Mouse (Mus musculus) retina, adult 2 months (tissue): ENCODE measurements around the gene Gria1.
A peak's percentile ranks its signal among the peaks of the same experiment; 100 is the strongest.

ENCODE experiments used
- DNase-seq: peaks from one replicate; pipeline ENCODE4 v3.0.0-alpha.2; 2012; ENCODE audit warnings: low read depth, low spot score

The Gria1 gene

GRCm38 (mm10) chr11:57011024-57011690, at the start of gene Gria1:
Gene Gria1 (plus strand): TSS chr11:57011387.
- DNase-seq: no peak

DNA sequence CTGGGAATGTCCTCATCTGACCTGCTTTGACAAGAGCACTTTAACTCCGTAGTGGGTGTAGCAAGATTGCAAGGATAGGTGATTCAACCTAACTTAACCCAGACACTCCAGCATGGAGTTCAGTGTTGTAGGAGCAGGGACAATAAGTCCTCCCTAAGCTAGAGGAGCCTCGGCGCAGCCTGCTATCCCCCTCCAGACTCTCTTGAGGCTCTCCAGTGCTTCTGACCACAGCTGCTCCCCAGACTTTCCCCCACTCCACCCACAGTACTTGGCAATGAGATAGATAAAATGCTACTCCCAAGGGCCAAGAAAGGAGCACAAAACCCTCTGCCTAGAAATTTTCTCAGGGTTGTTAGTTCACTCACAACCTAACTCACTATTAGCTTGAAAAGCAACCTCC, 49.4 kb upstream of the Gria1 start:
- DNase-seq: no peak

DNA sequence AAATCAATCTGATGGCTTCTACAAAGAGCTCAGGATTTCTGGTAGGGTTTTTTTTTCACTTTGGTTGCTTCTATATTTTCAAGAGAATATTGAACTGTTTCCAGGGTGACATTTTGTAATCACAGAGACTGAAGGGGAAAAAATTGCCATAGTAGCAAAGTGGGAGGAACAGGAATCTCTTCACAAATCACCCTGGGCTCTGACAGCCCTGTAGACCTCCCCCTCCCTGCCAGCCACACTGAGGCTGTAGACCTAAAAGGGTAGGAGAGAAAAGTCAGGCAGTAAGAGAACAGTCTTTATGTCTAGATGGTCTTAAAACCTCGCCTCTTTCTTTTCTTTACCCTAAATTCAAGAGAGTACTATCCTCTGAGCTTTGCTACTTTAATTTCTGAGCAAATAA, 38.4 kb upstream of the Gria1 start:
- DNase-seq: no peak

- DNase-seq: no peak
These were observed 26.7 kb upstream of the Gria1 start for GRCm38 (mm10) chr11:56984321-56985000.

- DNase-seq: no peak
These were observed 25.7 kb upstream of the Gria1 start for GRCm38 (mm10) chr11:56985457-56985856.

DNA sequence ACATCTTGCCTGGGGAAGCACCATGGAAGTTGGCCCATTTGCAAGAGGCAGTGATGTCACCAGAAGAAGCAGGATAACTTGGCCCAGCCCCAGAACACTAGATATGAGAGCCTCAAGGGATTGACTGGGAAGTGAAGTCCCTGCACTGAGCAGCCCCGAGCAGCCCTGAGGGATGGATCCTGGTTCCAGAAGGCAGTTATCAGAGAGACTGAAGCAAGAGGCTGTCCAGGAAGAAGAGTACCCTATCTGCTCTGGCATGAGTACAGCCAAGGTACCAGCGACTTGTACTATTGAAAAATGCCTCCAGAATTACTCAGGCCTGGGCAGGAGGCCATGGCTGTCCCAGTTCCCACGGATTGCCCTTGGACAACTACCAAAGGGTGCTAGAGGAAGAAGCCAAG, 11.6 kb upstream of the Gria1 start:
- no peak for DNase-seq

DNA sequence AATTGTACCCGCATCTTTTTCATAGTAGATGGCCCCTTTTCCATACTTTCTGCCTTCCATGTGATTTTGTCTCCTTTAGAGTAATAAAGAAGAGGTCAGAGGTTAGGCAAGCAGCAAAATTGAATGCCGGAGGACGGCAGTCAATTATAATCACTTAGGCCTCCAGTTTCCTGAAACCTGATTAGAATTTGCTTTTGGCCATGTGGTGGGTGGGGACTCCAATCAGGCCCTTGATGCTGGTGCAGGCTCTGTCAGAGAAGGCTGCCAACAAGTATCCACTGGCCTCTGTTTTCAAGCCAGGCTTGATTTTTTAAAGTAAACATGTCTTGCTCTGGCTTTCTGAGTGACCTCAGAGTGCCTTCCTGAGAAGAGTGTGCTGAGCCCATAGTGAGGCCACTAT, 6.6 kb upstream of the Gria1 start:
- DNase-seq: no peak

DNA sequence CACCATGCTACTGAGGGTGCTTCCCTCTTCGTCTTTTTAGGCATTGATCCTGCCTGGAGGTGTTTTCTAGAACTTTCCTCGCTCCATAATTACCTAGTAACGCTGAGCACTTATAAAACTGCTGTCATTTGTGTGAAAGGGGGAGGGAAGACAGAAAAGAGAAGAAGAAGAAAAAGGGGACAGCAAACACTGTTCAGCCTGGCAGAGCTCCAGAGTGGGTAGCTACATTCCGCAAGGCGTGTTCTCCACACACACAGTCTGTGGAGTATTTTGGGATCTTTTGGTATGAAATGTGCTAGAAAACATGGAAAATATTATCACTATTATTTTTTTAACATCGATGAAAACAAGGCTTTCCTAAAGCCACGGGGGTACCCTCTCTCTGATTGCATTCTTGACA, 5.8 kb upstream of the Gria1 start:
- DNase-seq: no peak

GRCm38 (mm10) chr11:57007790-57008189, 3.4 kb upstream of the Gria1 start:
- DNase-seq: no peak

DNA sequence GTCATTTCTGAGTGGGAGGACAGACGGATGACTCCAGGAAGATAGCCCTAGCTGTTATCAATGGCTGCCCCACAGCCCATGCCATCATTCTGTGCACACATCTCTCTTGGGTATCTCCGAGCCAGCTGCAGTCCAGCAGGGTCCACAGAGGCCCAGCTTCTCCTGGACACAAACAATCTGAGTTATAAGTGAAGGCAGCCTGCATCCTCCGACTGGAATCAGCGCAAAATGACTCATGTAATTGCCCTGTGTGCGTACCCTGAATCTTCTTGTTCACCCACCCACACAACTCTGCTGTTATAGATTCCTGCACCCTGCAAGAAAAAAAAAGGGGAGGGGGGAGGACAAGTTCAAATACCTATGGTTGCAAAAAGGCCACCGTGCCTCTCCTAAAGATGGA, 576 bp upstream of the Gria1 start:
- DNase-seq: no peak

- DNase-seq: peak; percentile 30
These were observed 478 bp downstream of the Gria1 start for GRCm38 (mm10) chr11:57011691-57012039.

GRCm38 (mm10) chr11:57012287-57012921, 1.2 kb downstream of the Gria1 start:
- DNase-seq: no peak

DNA sequence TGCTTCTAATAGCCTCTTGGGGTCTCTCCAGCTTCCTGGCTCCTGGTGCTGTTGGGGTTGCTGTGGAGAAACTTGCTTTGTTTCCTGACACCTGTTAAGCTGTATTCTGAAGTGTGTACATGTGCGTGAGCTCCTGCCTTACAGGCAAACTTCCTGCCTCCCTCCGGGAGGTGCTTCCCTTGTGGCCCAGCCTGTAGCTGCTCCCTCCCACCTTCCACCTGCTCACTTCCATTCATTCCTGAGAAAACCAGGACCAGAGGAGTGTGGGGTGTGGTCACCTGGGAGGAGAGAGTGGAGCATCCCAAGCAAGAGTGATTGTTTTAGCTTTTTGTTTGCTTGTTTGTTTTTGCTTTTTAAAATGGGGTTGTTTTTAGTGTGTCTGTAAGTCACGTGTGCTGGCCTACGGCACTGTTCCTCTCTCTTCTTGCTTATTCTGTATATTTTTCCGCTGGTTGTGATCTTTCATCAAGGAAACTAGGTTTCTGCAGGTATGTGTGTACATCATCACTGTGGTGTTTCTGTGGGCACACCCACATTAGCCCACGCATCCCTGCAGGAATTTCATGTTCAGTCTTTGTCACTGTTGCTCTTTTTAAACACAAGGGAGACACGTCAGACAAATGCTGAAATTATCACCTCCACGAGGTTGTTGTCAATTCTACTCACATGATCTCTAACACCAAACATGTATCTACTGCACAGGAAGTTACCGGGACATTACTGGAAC, 2.4 kb downstream of the Gria1 start:
- DNase-seq: no peak

DNA sequence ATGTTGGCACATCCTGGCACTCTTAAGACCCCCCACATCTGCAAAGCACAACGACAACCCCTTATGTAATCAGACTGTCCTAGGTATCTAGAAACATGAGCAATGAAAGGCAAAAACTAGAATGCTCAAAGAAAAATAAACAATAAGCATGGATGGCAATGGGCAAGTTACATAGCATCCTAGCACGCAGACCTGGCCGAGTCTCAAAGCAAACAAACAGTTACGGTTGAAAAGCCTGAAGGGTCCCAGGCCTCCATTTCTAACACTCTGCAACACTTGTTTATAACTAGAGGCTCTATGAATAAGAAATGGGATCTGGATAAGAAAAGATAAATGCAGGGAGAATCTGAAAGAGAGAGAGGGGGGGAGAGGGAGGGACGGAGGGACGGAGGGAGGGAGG, 3.2 kb downstream of the Gria1 start:
- no peak for DNase-seq

GRCm38 (mm10) chr11:57018536-57018935, 7.3 kb downstream of the Gria1 start:
- DNase-seq: no peak

DNA sequence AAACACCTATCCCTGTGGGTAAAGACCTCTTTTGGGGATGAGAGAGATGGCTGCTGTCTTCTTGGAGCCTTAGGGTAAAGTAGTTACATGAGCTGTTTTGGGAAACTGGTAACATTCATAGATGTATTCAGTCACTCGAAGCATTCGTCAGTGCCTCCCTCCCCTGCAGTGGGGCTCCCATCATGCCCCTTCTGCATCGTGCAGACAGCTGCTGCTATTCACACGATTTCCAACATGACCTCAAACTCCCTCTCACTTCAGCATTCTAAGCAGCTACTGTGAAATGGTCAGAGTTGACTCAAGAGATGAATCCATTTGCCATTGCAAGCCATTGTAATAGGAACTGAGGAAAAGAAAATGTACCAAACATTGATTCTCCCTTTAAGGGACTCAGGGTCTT, 11.2 kb downstream of the Gria1 start:
- DNase-seq: no peak

DNA sequence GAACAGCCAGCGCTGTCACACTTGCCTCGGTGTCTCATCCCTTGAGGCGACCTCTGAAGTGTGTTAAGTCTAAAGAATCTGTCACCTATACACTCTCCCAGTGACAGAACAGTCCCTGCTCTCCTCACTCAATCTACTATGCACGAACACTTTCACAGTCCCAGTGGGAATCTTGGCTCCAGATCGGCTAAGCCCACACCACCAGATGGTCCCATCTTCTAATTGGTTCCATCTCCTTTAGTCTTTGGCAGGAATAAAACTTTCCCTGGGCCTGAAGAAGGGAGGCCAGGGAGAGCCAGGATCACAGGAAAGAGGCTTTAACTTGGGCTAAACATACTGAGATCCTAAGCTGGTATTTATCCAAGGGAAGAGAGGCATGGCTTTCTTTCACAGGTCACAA, 19.3 kb downstream of the Gria1 start:
- DNase-seq: no peak

GRCm38 (mm10) chr11:57038807-57039206, 27.6 kb downstream of the Gria1 start:
- DNase-seq: no peak

- DNase-seq: no peak
These were observed 28.1 kb downstream of the Gria1 start for GRCm38 (mm10) chr11:57039306-57039705.

GRCm38 (mm10) chr11:57042057-57042456, 30.9 kb downstream of the Gria1 start:
- no peak for DNase-seq

DNA sequence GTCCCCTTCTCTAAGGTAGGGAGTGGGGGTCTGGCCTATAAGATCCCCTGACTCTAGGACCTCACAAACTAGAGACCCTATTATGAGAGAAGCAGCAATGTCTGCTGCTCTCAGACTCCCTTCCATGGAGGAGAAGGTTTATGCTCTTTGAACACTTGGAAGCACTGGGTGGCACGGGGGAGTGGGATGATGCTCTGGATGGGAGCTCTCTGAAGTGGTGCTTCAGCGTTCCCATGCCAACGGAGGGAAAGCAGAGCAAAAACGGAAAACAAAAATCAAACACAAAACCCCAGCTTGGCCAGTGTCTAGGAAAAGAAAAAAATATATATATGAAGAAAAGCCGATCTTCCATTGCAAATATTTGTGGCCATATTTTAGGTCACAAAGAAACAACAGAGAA, 33.0 kb downstream of the Gria1 start:
- no peak for DNase-seq
